Mouse (Mus musculus) hindbrain, embryonic 10.5 days (tissue): ENCODE results near the gene Mtmr10. TPM values are rescaled to one million over a fixed set of nuclear protein-coding genes. Genes with fewer than 3 reads are reported as not detected.

Experiments
- DNase-seq: peaks from one replicate; pipeline ENCODE4 v3.0.0-alpha.2; 2017; ENCODE audit warnings: low spot score
- H3K27ac ChIP-seq: fragments of 300-500 bp; sonication (generic); 2 replicates; pipeline ENCODE4 v1.5.1; 2016; ENCODE audit warnings: mild to moderate bottlenecking, moderate library complexity
- H3K27me3 ChIP-seq: fragments of 300-500 bp; sonication (generic); 2 replicates; pipeline ENCODE4 v1.6.1; 2016; ENCODE audit warnings: mild to moderate bottlenecking; ENCODE audit not compliant: poor library complexity, insufficient read depth, severe bottlenecking
- H3K36me3 ChIP-seq: fragments of 300-500 bp; sonication (generic); 2 replicates; pipeline ENCODE4 v1.6.1; 2016; ENCODE audit warnings: mild to moderate bottlenecking, moderate library complexity
- H3K4me1 ChIP-seq: fragments of 300-500 bp; sonication (generic); replicated peaks from 2 replicates; pipeline ENCODE4 v1.6.1; 2016; ENCODE audit warnings: mild to moderate bottlenecking
- H3K4me3 ChIP-seq: fragments of 300-500 bp; sonication (generic); 2 replicates; pipeline ENCODE4 v1.5.1; 2016; ENCODE audit warnings: mild to moderate bottlenecking, moderate library complexity
- H3K9me3 ChIP-seq: fragments of 300-500 bp; sonication (generic); 2 replicates; pipeline ENCODE4 v1.6.1; 2016; ENCODE audit warnings: mild to moderate bottlenecking, moderate library complexity
- WGBS: fragments of 180-500 bp; shearing (Covaris S2); methylation state at CpG from one replicate; pipeline ENCODE4 v1.1.7; 2016; 5-methylcytosine and 5-hydroxymethylcytosine counted together
- polyA plus RNA-seq: library from polyadenylated mRNA; unstranded; fragments of >200 nt; fragmentation: Nextera tagmentation; extraction: Ambion mirVana; gene quantifications from 2 replicates; pipeline ENCODE4 v1.2.1, GENCODE M21; 2016

Mtmr10 gene
- 11.9 and 13.1 TPM in 2 replicates for polyA plus RNA-seq

- WGBS = under 1% methylated on average over 77 of the region's 77 CpGs
- peak within 1 kb of the TSS; percentile 93 for H3K27ac ChIP-seq
- peaks cover 26% of the 10 kb centered on the region for H3K4me1 ChIP-seq
- peak; percentile 97 for DNase-seq
- H3K36me3 ChIP-seq = peaks cover 12% of the 10 kb centered on the region; the same call in 1 of the 2 replicates
- no peaks in the 10 kb centered on the region for H3K9me3 ChIP-seq
- peak within 1 kb of the TSS; percentile 79 for H3K4me3 ChIP-seq
- no peaks in the 10 kb centered on the region for H3K27me3 ChIP-seq
These were observed at the start of gene Mtmr10 for GRCm38 (mm10) chr7:64287414-64288091. Gene Mtmr10, plus strand, starts transcription at chr7:64287653.

- Histone ChIP-seq H3K27me3 (no peaks in the 10 kb centered on the region), H3K36me3 (no peaks in the 10 kb centered on the region), H3K4me1 (peaks cover 6% of the 10 kb centered on the region; the same call in 1 of the 2 replicates), H3K9me3 (no peaks in the 10 kb centered on the region), H3K27ac (no peak overlapping the region), H3K4me3 (no peak overlapping the region)
- WGBS = 92% methylated on average over 8 of the region's 8 CpGs
- no peak for DNase-seq
These were observed 49.7 kb upstream of the Mtmr10 start for GRCm38 (mm10) chr7:64237747-64238146.

- H3K27me3 ChIP-seq = no peaks in the 10 kb centered on the region
- H3K4me3 ChIP-seq = no peak overlapping the region
- 90% methylated on average over 7 of the region's 7 CpGs for WGBS
- peaks cover 6% of the 10 kb centered on the region; the same call in 1 of the 2 replicates for H3K4me1 ChIP-seq
- no peaks in the 10 kb centered on the region for H3K36me3 ChIP-seq
- DNase-seq = no peak
- H3K9me3 ChIP-seq = no peaks in the 10 kb centered on the region
- no peak overlapping the region for H3K27ac ChIP-seq
These were observed 48.9 kb upstream of the Mtmr10 start for GRCm38 (mm10) chr7:64238410-64239086.

GRCm38 (mm10) chr7:64239138-64239805, 48.2 kb upstream of the Mtmr10 start:
- no peak overlapping the region for H3K4me3 ChIP-seq
- H3K27me3 ChIP-seq = no peaks in the 10 kb centered on the region
- no peak overlapping the region for H3K27ac ChIP-seq
- no peaks in the 10 kb centered on the region for H3K36me3 ChIP-seq
- no peak for DNase-seq
- 89% methylated on average over 9 of the region's 9 CpGs for WGBS
- H3K9me3 ChIP-seq = no peaks in the 10 kb centered on the region
- peaks cover 6% of the 10 kb centered on the region; the same call in 1 of the 2 replicates for H3K4me1 ChIP-seq

GRCm38 (mm10) chr7:64239806-64240315, 47.6 kb upstream of the Mtmr10 start:
- Histone ChIP-seq H3K4me3 (no peak overlapping the region), H3K9me3 (no peaks in the 10 kb centered on the region), H3K4me1 (peaks cover 6% of the 10 kb centered on the region; the same call in 1 of the 2 replicates), H3K27me3 (no peaks in the 10 kb centered on the region), H3K27ac (no peak overlapping the region), H3K36me3 (no peaks in the 10 kb centered on the region)
- DNase-seq = no peak
- 87% methylated on average over 4 of the region's 4 CpGs for WGBS

GRCm38 (mm10) chr7:64242424-64242823, 45.0 kb upstream of the Mtmr10 start:
- H3K9me3 ChIP-seq = no peaks in the 10 kb centered on the region
- no peaks in the 10 kb centered on the region for H3K4me1 ChIP-seq
- H3K27ac ChIP-seq = no peak overlapping the region
- DNase-seq = no peak
- no peaks in the 10 kb centered on the region for H3K27me3 ChIP-seq
- WGBS = 78% methylated on average over 4 of the region's 4 CpGs
- H3K36me3 ChIP-seq = no peaks in the 10 kb centered on the region
- no peak overlapping the region for H3K4me3 ChIP-seq

- Histone ChIP-seq H3K27ac (no peak overlapping the region), H3K27me3 (no peaks in the 10 kb centered on the region), H3K4me1 (no peaks in the 10 kb centered on the region), H3K36me3 (no peaks in the 10 kb centered on the region), H3K9me3 (no peaks in the 10 kb centered on the region), H3K4me3 (no peak overlapping the region)
- 92% methylated on average over 6 of the region's 6 CpGs for WGBS
- DNase-seq = no peak
These were observed 43.1 kb upstream of the Mtmr10 start for GRCm38 (mm10) chr7:64244371-64244770.

- 61% methylated on average over 4 of the region's 4 CpGs for WGBS
- Histone ChIP-seq H3K9me3 (no peaks in the 10 kb centered on the region), H3K4me1 (no peaks in the 10 kb centered on the region), H3K27ac (no peak overlapping the region), H3K36me3 (no peaks in the 10 kb centered on the region), H3K4me3 (no peak overlapping the region), H3K27me3 (no peaks in the 10 kb centered on the region)
- DNase-seq = no peak
These were observed 40.7 kb upstream of the Mtmr10 start for GRCm38 (mm10) chr7:64246713-64247112.

GRCm38 (mm10) chr7:64248352-64248751, 39.1 kb upstream of the Mtmr10 start:
- no peaks in the 10 kb centered on the region for H3K36me3 ChIP-seq
- 89% methylated on average over 1 of the region's 1 CpGs for WGBS
- DNase-seq = no peak

GRCm38 (mm10) chr7:64249715-64250114, 37.7 kb upstream of the Mtmr10 start:
- 73% methylated on average over 4 of the region's 4 CpGs for WGBS
- H3K36me3 ChIP-seq = no peaks in the 10 kb centered on the region
- no peak for DNase-seq
- H3K27ac ChIP-seq = no peak overlapping the region
- no peaks in the 10 kb centered on the region for H3K9me3 ChIP-seq
- no peak overlapping the region for H3K4me3 ChIP-seq
- H3K4me1 ChIP-seq = no peaks in the 10 kb centered on the region
- H3K27me3 ChIP-seq = no peaks in the 10 kb centered on the region

More at GRCm38 (mm10) chr7:64248352-64248751, 39.1 kb upstream of the Mtmr10 start:
- H3K27ac ChIP-seq = no peak overlapping the region
- H3K4me3 ChIP-seq = no peak overlapping the region
- H3K9me3 ChIP-seq = no peaks in the 10 kb centered on the region
- H3K27me3 ChIP-seq = no peaks in the 10 kb centered on the region
- H3K4me1 ChIP-seq = no peaks in the 10 kb centered on the region

GRCm38 (mm10) chr7:64250417-64250816, 37.0 kb upstream of the Mtmr10 start:
- Histone ChIP-seq H3K9me3 (no peaks in the 10 kb centered on the region), H3K4me1 (no peaks in the 10 kb centered on the region), H3K27ac (no peak overlapping the region), H3K27me3 (no peaks in the 10 kb centered on the region), H3K36me3 (no peaks in the 10 kb centered on the region), H3K4me3 (no peak overlapping the region)
- DNase-seq = no peak
- WGBS = 94% methylated on average over 7 of the region's 7 CpGs

- no peak for DNase-seq
- Histone ChIP-seq H3K27ac (no peak overlapping the region), H3K9me3 (no peaks in the 10 kb centered on the region), H3K4me1 (no peaks in the 10 kb centered on the region), H3K4me3 (no peak overlapping the region), H3K27me3 (no peaks in the 10 kb centered on the region), H3K36me3 (no peaks in the 10 kb centered on the region)
- WGBS = 95% methylated on average over 3 of the region's 3 CpGs
These were observed 33.7 kb upstream of the Mtmr10 start for GRCm38 (mm10) chr7:64253736-64254135.
